Mouse (Mus musculus) neural tube, embryonic 12.5 days (tissue): Measurements from ENCODE around the gene Efcab3. TPM values are rescaled to one million over a fixed set of nuclear protein-coding genes. Genes with fewer than 3 reads are reported as not detected.
A peak's percentile ranks its signal among the peaks of the same experiment; 100 is the strongest.
"Not testable (repeated sequence)": the region's sequence is repeated elsewhere in the genome, so short reads cannot be mapped to it uniquely, and the experiment has no call there.

Experiments used
- ATAC-seq: fragments of 200-750 bp; cut with Nextera tagmentation; 2 replicates; pipeline ENCODE4 v1.8.0; 2017; ENCODE audit warnings: low read depth, mild to moderate bottlenecking, moderate TSS enrichment, moderate library complexity; ENCODE audit not compliant: low FRiP score
- H3K27ac ChIP-seq: fragments of 300-500 bp; sonication (generic); 2 replicates; pipeline ENCODE4 v1.5.1; 2016
- H3K27me3 ChIP-seq: fragments of 300-500 bp; sonication (generic); replicated peaks from 2 replicates; pipeline ENCODE4 v1.6.1; 2016; ENCODE audit warnings: mild to moderate bottlenecking
- H3K36me3 ChIP-seq: fragments of 300-500 bp; sonication (generic); 2 replicates; pipeline ENCODE4 v1.6.1; 2016; ENCODE audit warnings: mild to moderate bottlenecking
- H3K4me1 ChIP-seq: fragments of 300-500 bp; sonication (generic); 2 replicates; pipeline ENCODE4 v1.6.1; 2016
- H3K4me2 ChIP-seq: fragments of 300-500 bp; sonication (generic); replicated peaks from 2 replicates; pipeline ENCODE4 v1.6.1; 2016; ENCODE audit warnings: mild to moderate bottlenecking
- H3K4me3 ChIP-seq: fragments of 300-500 bp; sonication (generic); 2 replicates; pipeline ENCODE4 v1.5.1; 2016
- H3K9ac ChIP-seq: fragments of 300-500 bp; sonication (generic); 2 replicates; pipeline ENCODE4 v1.6.1; 2016; ENCODE audit warnings: mild to moderate bottlenecking
- H3K9me3 ChIP-seq: fragments of 300-500 bp; sonication (generic); 2 replicates; pipeline ENCODE4 v1.6.1; 2016; ENCODE audit warnings: mild to moderate bottlenecking
- WGBS: fragments of 180-500 bp; shearing (Covaris S2); methylation state at CpG from one replicate; pipeline ENCODE4 v1.1.7; 2016; 5-methylcytosine and 5-hydroxymethylcytosine counted together
- polyA plus RNA-seq: library from polyadenylated mRNA; unstranded; fragments of >200 nt; fragmentation: Nextera tagmentation; extraction: Ambion mirVana; gene quantifications from 2 replicates; pipeline ENCODE4 v1.2.1, GENCODE M21; 2016

Gene Efcab3
- polyA plus RNA-seq, result 0.61 TPM in 1 of 2 replicates, not detected in the other

GRCm38 (mm10) chr11:105063292-105063691 lies at the start of gene Efcab3:
Efcab3 (plus strand) TSS chr11:105063592.
- no peaks in the 10 kb centered on the region for H3K9me3 ChIP-seq
- H3K36me3 ChIP-seq, result no peaks in the 10 kb centered on the region
- H3K4me2 ChIP-seq, result no peak within 1 kb of the TSS
- no peak within 1 kb of the TSS for H3K27ac ChIP-seq
- H3K27me3 ChIP-seq, result no peaks in the 10 kb centered on the region
- H3K4me1 ChIP-seq, result no peaks in the 10 kb centered on the region
- no peak within 1 kb of the TSS for H3K9ac ChIP-seq
- WGBS, result 87% methylated on average over 5 of the region's 5 CpGs
- H3K4me3 ChIP-seq, result no peak within 1 kb of the TSS
- no peak for ATAC-seq

- 79% methylated on average over 7 of the region's 7 CpGs for WGBS
Observed at GRCm38 (mm10) chr11:105021071-105021470, 42.3 kb upstream of the Efcab3 start.

GRCm38 (mm10) chr11:105028744-105029348 lies 34.5 kb upstream of the Efcab3 start:
- H3K4me3 ChIP-seq, result no peak overlapping the region
- no peaks in the 10 kb centered on the region for H3K27me3 ChIP-seq
- WGBS, result 63% methylated on average over 6 of the region's 6 CpGs
- ATAC-seq, result no peak
- H3K9ac ChIP-seq, result no peak overlapping the region
- H3K27ac ChIP-seq, result no peak overlapping the region
- no peaks in the 10 kb centered on the region for H3K9me3 ChIP-seq
- H3K4me1 ChIP-seq, result no peaks in the 10 kb centered on the region; the same call in 1 of the 2 replicates
- no peaks in the 10 kb centered on the region for H3K36me3 ChIP-seq
- no peak overlapping the region for H3K4me2 ChIP-seq

More at GRCm38 (mm10) chr11:105021071-105021470, 42.3 kb upstream of the Efcab3 start:
- Histone ChIP-seq H3K27me3 (no peaks in the 10 kb centered on the region), H3K4me3 (no peak overlapping the region), H3K27ac (no peak overlapping the region), H3K4me2 (no peak overlapping the region), H3K9me3 (no peaks in the 10 kb centered on the region), H3K4me1 (no peaks in the 10 kb centered on the region), H3K9ac (no peak overlapping the region), H3K36me3 (no peaks in the 10 kb centered on the region)
- ATAC-seq, result no peak

DNA sequence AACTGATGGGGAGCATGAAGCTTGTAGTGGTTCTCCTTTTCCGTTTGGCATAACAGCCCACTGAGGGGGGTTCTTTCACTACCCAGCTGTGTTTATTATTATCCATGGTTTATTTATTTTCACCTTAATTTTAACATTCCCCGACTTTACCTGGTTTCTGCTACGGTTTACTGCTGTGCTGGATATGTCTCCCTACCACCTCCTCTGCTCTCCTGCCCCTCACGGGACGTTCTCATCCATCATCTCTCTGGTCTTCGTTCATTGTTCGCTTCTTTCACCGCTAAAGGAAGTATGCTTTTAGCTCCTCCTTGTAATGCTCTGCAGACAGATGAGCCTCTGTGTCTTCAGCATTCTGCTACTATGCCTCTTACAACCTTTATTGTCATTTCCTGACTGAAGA lies 33.9 kb upstream of the Efcab3 start:
- no peak overlapping the region for H3K27ac ChIP-seq
- no peak overlapping the region for H3K9ac ChIP-seq
- no peaks in the 10 kb centered on the region for H3K36me3 ChIP-seq
- 86% methylated on average over 8 of the region's 8 CpGs for WGBS
- ATAC-seq, result no peak
- H3K27me3 ChIP-seq, result no peaks in the 10 kb centered on the region
- H3K4me3 ChIP-seq, result no peak overlapping the region
- no peaks in the 10 kb centered on the region for H3K9me3 ChIP-seq
- H3K4me2 ChIP-seq, result no peak overlapping the region
- no peaks in the 10 kb centered on the region; the same call in 1 of the 2 replicates for H3K4me1 ChIP-seq

DNA sequence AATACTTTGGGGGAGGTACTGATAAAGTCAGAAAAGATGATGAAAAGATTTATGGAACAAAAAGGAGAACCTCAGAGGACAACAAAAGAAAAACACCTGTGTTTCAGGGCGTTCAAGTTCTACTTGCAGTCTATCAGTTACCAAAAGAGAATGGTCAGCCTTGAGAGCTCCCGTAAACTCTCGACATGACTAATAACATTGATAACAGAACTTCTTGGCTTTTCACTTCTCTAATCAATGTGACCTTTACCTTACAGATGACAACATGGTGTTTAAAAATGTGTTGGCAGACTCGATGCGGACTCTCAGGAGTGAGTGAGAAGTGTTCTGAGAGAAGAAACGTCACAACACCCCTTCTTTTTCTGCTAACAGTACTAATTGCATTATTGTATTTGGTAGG lies 33.2 kb upstream of the Efcab3 start:
- Histone ChIP-seq H3K4me1 (no peaks in the 10 kb centered on the region; the same call in 1 of the 2 replicates), H3K27ac (no peak overlapping the region), H3K9me3 (no peaks in the 10 kb centered on the region), H3K4me2 (no peak overlapping the region), H3K9ac (no peak overlapping the region), H3K36me3 (no peaks in the 10 kb centered on the region), H3K27me3 (no peaks in the 10 kb centered on the region), H3K4me3 (no peak overlapping the region)
- ATAC-seq, result no peak
- 88% methylated on average over 6 of the region's 6 CpGs for WGBS

- no peak overlapping the region for H3K4me3 ChIP-seq
- no peaks in the 10 kb centered on the region for H3K9me3 ChIP-seq
- ATAC-seq, result no peak
- H3K4me1 ChIP-seq, result no peaks in the 10 kb centered on the region; the same call in 1 of the 2 replicates
- H3K27ac ChIP-seq, result no peak overlapping the region
- WGBS, result 34% methylated on average over 2 of the region's 2 CpGs
- no peaks in the 10 kb centered on the region for H3K36me3 ChIP-seq
- H3K4me2 ChIP-seq, result no peak overlapping the region
- no peak overlapping the region for H3K9ac ChIP-seq
- no peaks in the 10 kb centered on the region for H3K27me3 ChIP-seq
Observed at GRCm38 (mm10) chr11:105031103-105031502, 32.3 kb upstream of the Efcab3 start.

GRCm38 (mm10) chr11:105035081-105035480 lies 28.3 kb upstream of the Efcab3 start:
- H3K9ac ChIP-seq, result no peak overlapping the region
- H3K4me1 ChIP-seq, result no peaks in the 10 kb centered on the region
- 92% methylated on average over 1 of the region's 1 CpGs for WGBS
- H3K9me3 ChIP-seq, result no peaks in the 10 kb centered on the region
- no peaks in the 10 kb centered on the region for H3K27me3 ChIP-seq
- H3K27ac ChIP-seq, result no peak overlapping the region
- ATAC-seq, result no peak
- no peak overlapping the region for H3K4me3 ChIP-seq
- H3K36me3 ChIP-seq, result no peaks in the 10 kb centered on the region
- no peak overlapping the region for H3K4me2 ChIP-seq

DNA sequence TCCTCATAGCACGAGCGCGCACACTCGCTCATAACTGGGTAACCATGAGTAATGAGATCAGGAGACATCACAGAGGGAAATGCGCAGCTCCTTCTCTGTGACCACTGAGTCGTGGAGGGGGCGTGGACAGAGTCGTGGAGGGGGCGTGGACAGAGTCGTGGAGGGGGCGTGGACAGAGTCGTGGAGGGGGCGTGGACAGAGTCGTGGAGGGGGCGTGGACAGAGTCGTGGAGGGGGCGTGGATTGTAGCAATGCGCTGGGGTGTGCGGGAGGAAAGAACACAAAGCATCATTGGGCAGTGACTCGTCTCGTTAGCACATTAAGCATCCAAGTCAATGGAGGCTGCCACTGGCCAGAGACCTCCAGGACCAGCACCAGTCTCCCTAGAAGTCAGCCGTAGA lies 49.1 kb downstream of the Efcab3 start:
- not testable (repeated sequence) for H3K4me2 ChIP-seq, H3K4me1 ChIP-seq, H3K9me3 ChIP-seq, H3K27ac ChIP-seq, H3K9ac ChIP-seq, H3K4me3 ChIP-seq, ATAC-seq, H3K27me3 ChIP-seq, H3K36me3 ChIP-seq
- WGBS, result 82% methylated on average over 22 of the region's 22 CpGs

DNA sequence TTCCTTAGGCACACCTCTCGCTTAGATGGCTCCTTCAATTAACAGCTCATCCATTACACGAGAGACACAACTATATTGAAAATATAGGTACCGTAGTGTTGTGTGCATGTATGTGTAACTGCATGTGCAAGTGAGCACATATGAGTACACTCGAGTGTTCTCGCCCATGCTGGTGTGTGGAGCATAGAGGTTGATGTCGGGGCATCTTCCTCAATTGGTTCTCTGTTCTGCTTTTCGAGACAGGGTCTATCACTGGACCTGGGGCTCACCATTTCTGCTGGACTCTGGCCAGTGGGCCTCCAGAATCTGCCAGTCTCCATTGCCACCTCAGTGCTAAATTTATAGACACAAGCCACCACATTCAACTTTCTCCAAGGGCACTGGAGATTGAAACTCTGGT lies 54.4 kb downstream of the Efcab3 start:
- H3K4me2 ChIP-seq, result no peak overlapping the region
- H3K9me3 ChIP-seq, result no peaks in the 10 kb centered on the region
- no peaks in the 10 kb centered on the region; the same call in 1 of the 2 replicates for H3K27me3 ChIP-seq
- ATAC-seq, result no peak
- H3K27ac ChIP-seq, result no peak overlapping the region
- no peak overlapping the region for H3K4me3 ChIP-seq
- 91% methylated on average over 7 of the region's 7 CpGs for WGBS
- H3K9ac ChIP-seq, result no peak overlapping the region
- no peaks in the 10 kb centered on the region for H3K36me3 ChIP-seq
- no peaks in the 10 kb centered on the region for H3K4me1 ChIP-seq

- H3K27me3 ChIP-seq, result no peaks in the 10 kb centered on the region; the same call in 1 of the 2 replicates
- H3K4me1 ChIP-seq, result no peaks in the 10 kb centered on the region
- no peaks in the 10 kb centered on the region for H3K36me3 ChIP-seq
- 43% methylated on average over 4 of the region's 4 CpGs for WGBS
- no peak overlapping the region for H3K27ac ChIP-seq
- H3K9me3 ChIP-seq, result no peaks in the 10 kb centered on the region
- no peak overlapping the region for H3K4me3 ChIP-seq
- H3K9ac ChIP-seq, result no peak overlapping the region
- ATAC-seq, result no peak
- H3K4me2 ChIP-seq, result no peak overlapping the region
Observed at GRCm38 (mm10) chr11:105120551-105121061, 57.2 kb downstream of the Efcab3 start.

DNA sequence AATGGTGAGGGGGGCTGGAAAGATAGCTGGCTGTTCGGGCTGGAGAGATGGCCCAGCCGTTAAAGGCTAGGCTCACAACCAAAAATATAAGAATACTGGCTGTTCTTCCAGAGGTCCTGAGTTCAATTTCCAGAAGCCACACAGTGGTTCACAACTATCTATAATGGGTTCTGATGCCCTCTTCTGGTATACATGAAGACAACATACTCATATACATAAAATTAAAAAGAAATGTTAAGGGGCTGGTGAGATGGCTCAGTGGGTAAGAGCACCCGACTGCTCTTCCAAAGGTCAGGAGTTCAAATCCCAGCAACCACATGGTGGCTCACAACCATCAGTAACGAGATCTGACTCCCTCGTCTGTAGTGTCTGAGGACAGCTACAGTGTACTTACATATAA lies 58.4 kb downstream of the Efcab3 start:
- not testable (repeated sequence) for ATAC-seq

GRCm38 (mm10) chr11:105123986-105124385 lies 60.6 kb downstream of the Efcab3 start:
- Histone ChIP-seq H3K27ac (no peak overlapping the region), H3K4me1 (peaks cover 11% of the 10 kb centered on the region), H3K4me3 (no peak overlapping the region), H3K27me3 (no peaks in the 10 kb centered on the region; the same call in 1 of the 2 replicates), H3K9ac (no peak overlapping the region), H3K4me2 (no peak overlapping the region), H3K36me3 (no peaks in the 10 kb centered on the region), H3K9me3 (no peaks in the 10 kb centered on the region)
- ATAC-seq, result peak; percentile 54
- WGBS, result 6% methylated on average over 9 of the region's 9 CpGs

More for the DNA sequence above, 58.4 kb downstream of the Efcab3 start:
- H3K36me3 ChIP-seq, H3K4me2 ChIP-seq, H3K4me3 ChIP-seq, H3K27ac ChIP-seq, H3K4me1 ChIP-seq, H3K9me3 ChIP-seq, H3K9ac ChIP-seq, H3K27me3 ChIP-seq: not testable (repeated sequence)
- 79% methylated on average over 5 of the region's 5 CpGs for WGBS
